Mouse (Mus musculus) spleen, adult 2 months (tissue): Measurements from ENCODE around the gene Slc39a7. TPM values are rescaled to one million over a fixed set of nuclear protein-coding genes. Genes with fewer than 3 reads are reported as not detected.

Experiments used
- DNase-seq, 2 experiments: peaks; one replicate each; pipeline versions ENCODE4 v3.0.0 to v3.0.0-alpha.2; 2012 to 2021; ENCODE audit warnings: low spot score in 2 of 2, low read depth in 1 of 2
- H3K27ac ChIP-seq: fragments of 200-500 bp; 2 replicates; pipeline ENCODE4 v1.5.1; 2012; ENCODE audit warnings: low read length, inconsistent platforms; ENCODE audit not compliant: insufficient read depth
- H3K27me3 ChIP-seq: fragments of 200-500 bp; 2 replicates; pipeline ENCODE4 v1.6.1; 2012; ENCODE audit warnings: mild to moderate bottlenecking, moderate library complexity, low read length, inconsistent platforms; ENCODE audit not compliant: control insufficient read depth, insufficient read depth
- H3K36me3 ChIP-seq: fragments of 200-500 bp; 2 replicates; pipeline ENCODE4 v1.6.1; 2012; ENCODE audit warnings: mild to moderate bottlenecking, low read length, inconsistent platforms; ENCODE audit not compliant: control insufficient read depth, insufficient read depth
- H3K4me1 ChIP-seq: fragments of 200-500 bp; 2 replicates; pipeline ENCODE4 v1.6.1; 2011; ENCODE audit warnings: inconsistent platforms; ENCODE audit not compliant: control insufficient read depth, insufficient read depth, insufficient read length
- H3K4me3 ChIP-seq: fragments of 200-500 bp; 2 replicates; pipeline ENCODE4 v1.5.1; 2011; ENCODE audit warnings: mild to moderate bottlenecking, inconsistent platforms; ENCODE audit not compliant: insufficient read depth, insufficient read length; ENCODE audit errors: extremely low read depth
- CTCF ChIP-seq: fragments of 200-500 bp; IDR thresholded peaks from 2 replicates; pipeline ENCODE4 v1.5.1; 2011; ENCODE audit warnings: mild to moderate bottlenecking, inconsistent platforms; ENCODE audit not compliant: insufficient read depth, insufficient read length, insufficient replicate concordance; ENCODE audit errors: extremely low read depth
- POLR2A ChIP-seq: fragments of 200-500 bp; IDR thresholded peaks from 2 replicates; pipeline ENCODE4 v1.6.1; 2011; ENCODE audit warnings: low read depth, low read length, inconsistent platforms
- WGBS: fragments of 180-500 bp; shearing (Covaris S2); methylation state at CpG from one replicate; pipeline ENCODE4 v1.1.7; 2018; 5-methylcytosine and 5-hydroxymethylcytosine counted together
- polyA plus RNA-seq: library from polyadenylated mRNA; depleted of rRNA; stranded (reverse); fragments of >200 nt; gene quantifications from 2 replicates; pipeline ENCODE4 v1.2.3, GENCODE M21; 2012; rRNA removed

Gene Slc39a7
- 86.8 and 99.4 TPM in 2 replicates for polyA plus RNA-seq

GRCm38 (mm10) chr17:34031465-34032173 is at the start of gene Slc39a7, which contains the start of gene Rxrb:
Gene Slc39a7 (minus strand): TSS chr17:34031682.
Gene Rxrb (plus strand): TSS chr17:34031812.
- peak within 1 kb of the TSS; percentile 91 for H3K4me3 ChIP-seq
- peak within 1 kb of the TSS; percentile 94 for H3K27ac ChIP-seq
- peaks cover 29% of the 10 kb centered on the region for H3K36me3 ChIP-seq
- H3K4me1 ChIP-seq: peaks cover 19% of the 10 kb centered on the region; the same call in 1 of the 2 replicates
- peak; percentile 96 to 98 for DNase-seq
- under 1% methylated on average over 86 of the region's 88 CpGs for WGBS
- H3K27me3 ChIP-seq: no peaks in the 10 kb centered on the region
- TF ChIP-seq CTCF (no peak), POLR2A (peak; percentile 79)

DNA sequence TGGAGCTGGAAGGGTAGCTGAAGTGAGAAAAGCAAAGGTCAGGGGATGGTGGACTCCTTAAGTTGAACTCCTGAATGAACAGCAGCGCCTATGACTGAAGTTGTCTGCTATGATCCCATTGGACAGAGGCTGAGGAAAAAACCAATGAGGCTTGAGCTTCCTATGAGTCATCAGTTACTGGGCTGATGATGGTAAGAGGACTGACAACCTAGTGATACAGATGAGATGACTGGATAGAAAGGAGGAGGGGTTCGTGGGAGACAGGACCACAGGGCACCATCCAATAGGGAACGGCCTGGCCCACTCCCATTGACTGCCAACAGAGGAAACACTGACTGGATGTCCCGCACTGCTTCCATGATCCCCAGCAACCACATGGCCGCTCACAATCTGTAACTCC is 48.1 kb upstream of the Slc39a7 start:
- no peak for TF ChIP-seq POLR2A
- TF ChIP-seq CTCF: no peak
- H3K4me3 ChIP-seq: no peak overlapping the region
- 53% methylated on average over 5 of the region's 5 CpGs for WGBS
- no peaks in the 10 kb centered on the region for H3K36me3 ChIP-seq
- no peak overlapping the region for H3K27ac ChIP-seq
- peaks cover 2% of the 10 kb centered on the region; the same call in 1 of the 2 replicates for H3K27me3 ChIP-seq
- H3K4me1 ChIP-seq: no peaks in the 10 kb centered on the region; the same call in 1 of the 2 replicates
- peak in 1 of 2 experiments; percentile 70 for DNase-seq

DNA sequence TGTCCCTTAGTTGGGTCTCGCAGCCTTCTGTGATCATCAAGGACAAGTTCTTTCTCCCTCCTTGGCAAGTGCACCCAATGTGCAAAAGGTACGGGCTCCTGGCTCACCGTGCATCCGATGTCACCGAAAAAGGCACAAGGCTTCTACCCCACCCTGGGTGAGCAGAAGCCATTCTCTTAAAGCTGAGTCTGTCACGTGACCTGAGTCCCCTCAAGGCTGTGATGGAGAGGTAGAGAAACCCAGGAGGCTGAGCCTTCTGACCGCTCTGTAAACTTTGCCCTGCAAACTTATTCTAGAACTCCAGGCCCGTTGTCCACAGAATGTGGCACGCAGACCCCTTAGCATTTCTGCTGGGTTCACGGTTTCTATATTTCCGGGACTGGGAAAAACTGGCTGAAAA is 47.5 kb upstream of the Slc39a7 start:
- peaks cover 2% of the 10 kb centered on the region; the same call in 1 of the 2 replicates for H3K27me3 ChIP-seq

DNA sequence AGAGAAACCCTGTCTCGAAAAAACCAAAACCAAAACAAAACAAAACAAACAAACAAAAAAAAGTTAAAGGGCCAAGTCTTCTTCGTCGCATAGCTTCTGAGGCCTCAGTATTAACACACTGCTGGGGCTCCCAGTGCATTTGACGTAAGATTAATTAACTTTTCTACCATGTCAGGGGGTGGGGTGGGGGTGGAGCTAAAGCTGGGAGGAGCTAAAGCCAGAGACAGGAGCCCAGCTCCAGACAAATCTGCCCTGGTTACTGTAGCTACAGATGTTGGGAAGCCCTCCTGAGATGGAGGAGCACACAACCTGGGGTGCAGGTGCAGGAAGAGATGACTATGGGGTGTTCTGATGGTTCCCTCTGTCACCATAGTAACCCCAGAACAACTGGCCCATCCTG is 46.7 kb upstream of the Slc39a7 start:
- Histone ChIP-seq H3K27ac (no peak overlapping the region), H3K27me3 (peaks cover 2% of the 10 kb centered on the region; the same call in 1 of the 2 replicates), H3K36me3 (no peaks in the 10 kb centered on the region), H3K4me1 (no peaks in the 10 kb centered on the region; the same call in 1 of the 2 replicates), H3K4me3 (no peak overlapping the region)
- 62% methylated on average over 4 of the region's 4 CpGs for WGBS
- TF ChIP-seq POLR2A (no peak), CTCF (no peak)
- no peak for DNase-seq

More for the DNA sequence above, 47.5 kb upstream of the Slc39a7 start:
- no peak overlapping the region for H3K4me3 ChIP-seq
- H3K27ac ChIP-seq: no peak overlapping the region
- H3K36me3 ChIP-seq: no peaks in the 10 kb centered on the region
- DNase-seq: no peak
- no peak for TF ChIP-seq POLR2A
- H3K4me1 ChIP-seq: no peaks in the 10 kb centered on the region; the same call in 1 of the 2 replicates
- WGBS: 93% methylated on average over 11 of the region's 11 CpGs

- TF ChIP-seq CTCF (peak; percentile 58; the same call in 1 of the 2 replicates), POLR2A (no peak)
- DNase-seq: peak; percentile 66 to 70
- Histone ChIP-seq H3K36me3 (no peaks in the 10 kb centered on the region), H3K27me3 (peaks cover 2% of the 10 kb centered on the region; the same call in 1 of the 2 replicates), H3K4me3 (no peak overlapping the region), H3K4me1 (peaks cover 3% of the 10 kb centered on the region; the same call in 1 of the 2 replicates), H3K27ac (no peak overlapping the region)
- WGBS: under 1% methylated on average over 9 of the region's 9 CpGs
These were observed 46.1 kb upstream of the Slc39a7 start for GRCm38 (mm10) chr17:34077549-34077948.

- H3K36me3 ChIP-seq: no peaks in the 10 kb centered on the region
- TF ChIP-seq POLR2A (no peak), CTCF (peak; percentile 22; the same call in 1 of the 2 replicates)
- peaks cover 13% of the 10 kb centered on the region; the same call in 1 of the 2 replicates for H3K4me1 ChIP-seq
- H3K27me3 ChIP-seq: peaks cover 2% of the 10 kb centered on the region; the same call in 1 of the 2 replicates
- H3K4me3 ChIP-seq: no peak overlapping the region
- WGBS: 24% methylated on average over 7 of the region's 7 CpGs
- DNase-seq: peak; percentile 66 to 79
- H3K27ac ChIP-seq: no peak overlapping the region
These were observed 43.8 kb upstream of the Slc39a7 start for GRCm38 (mm10) chr17:34075271-34075670.

- no peak overlapping the region for H3K4me3 ChIP-seq
- 51% methylated on average over 5 of the region's 5 CpGs for WGBS
- TF ChIP-seq CTCF: no peak
- no peak for TF ChIP-seq POLR2A
- peaks cover 2% of the 10 kb centered on the region; the same call in 1 of the 2 replicates for H3K27me3 ChIP-seq
- peaks cover 19% of the 10 kb centered on the region for H3K4me1 ChIP-seq
- no peak overlapping the region for H3K27ac ChIP-seq
- H3K36me3 ChIP-seq: no peaks in the 10 kb centered on the region
- DNase-seq: peak; percentile 28 to 54
These were observed 40.6 kb upstream of the Slc39a7 start for GRCm38 (mm10) chr17:34072091-34072490.
